Mouse (Mus musculus) hindlimb bud, embryonic 11.5 days (tissue): ENCODE measurements around the gene Apobr.

Experiments used
- DNase-seq: peaks from one replicate; pipeline ENCODE4 v3.0.0-alpha.2; 2012; ENCODE audit warnings: low read depth, low spot score; ENCODE audit errors: extremely low spot score

Apobr gene

DNA sequence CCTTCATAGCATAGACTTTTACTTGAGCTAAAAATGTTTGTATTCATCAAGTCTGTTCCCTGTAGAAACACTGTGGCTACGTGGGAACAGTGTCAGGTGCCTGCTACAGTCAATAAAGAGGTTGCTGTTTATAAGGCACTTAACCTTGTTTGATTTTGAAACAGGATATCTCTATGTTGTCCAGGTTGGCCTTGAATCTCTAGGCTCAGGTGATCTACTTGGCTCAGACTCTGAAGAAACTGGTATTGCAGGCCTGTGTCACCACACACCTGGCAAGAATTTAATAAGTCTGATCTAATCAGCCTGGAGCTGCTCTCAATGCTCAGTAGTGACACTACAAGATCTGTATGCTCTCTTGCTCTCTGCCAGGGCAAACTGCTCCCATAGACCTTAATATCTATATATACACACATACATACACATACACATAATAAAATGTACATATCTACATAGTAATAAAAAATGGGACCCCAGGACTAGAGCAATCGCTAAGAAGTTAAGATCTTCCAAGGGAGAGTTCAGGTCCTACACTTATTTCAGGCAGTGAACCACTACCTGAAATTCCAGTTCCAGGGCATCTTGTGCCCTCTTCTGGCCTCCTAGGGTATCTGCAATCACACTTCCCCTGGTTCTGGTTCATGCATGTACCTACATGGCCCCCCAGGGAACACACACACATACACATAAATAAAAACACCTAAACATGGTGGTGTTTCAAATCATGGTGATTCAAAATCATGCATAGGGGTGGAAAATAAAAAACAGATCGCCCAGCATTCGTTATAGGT, 52.2 kb downstream of the Apobr start:
- no peak for DNase-seq
